Mouse (Mus musculus) Muller cell, postnatal 12 days (primary cell): ENCODE results near the gene Slc25a34.

Source experiments
- DNase-seq: peaks from one replicate; pipeline ENCODE4 v3.0.0-alpha.2; 2015; ENCODE audit errors: inconsistent ontology term

Gene Slc25a34

GRCm38 (mm10) chr4:141617863-141618564, 5.6 kb downstream of the Slc25a34 start:
- DNase-seq: no peak

GRCm38 (mm10) chr4:141617299-141617698, 6.3 kb downstream of the Slc25a34 start:
- DNase-seq: peak; percentile 63

- no peak for DNase-seq
Measured at GRCm38 (mm10) chr4:141616811-141617210, 6.8 kb downstream of the Slc25a34 start.

GRCm38 (mm10) chr4:141614946-141615345, 8.7 kb downstream of the Slc25a34 start:
- DNase-seq: no peak

GRCm38 (mm10) chr4:141609538-141609937, 14.1 kb downstream of the Slc25a34 start:
- peak; percentile 33 for DNase-seq

GRCm38 (mm10) chr4:141605861-141606260, 17.8 kb downstream of the Slc25a34 start, which contains the start of gene Fblim1:
Fblim1 (minus strand) TSS chr4:141606096.
- DNase-seq: peak; percentile 71

GRCm38 (mm10) chr4:141605421-141605820, 18.2 kb downstream of the Slc25a34 start:
- DNase-seq: no peak

GRCm38 (mm10) chr4:141604493-141604892, 19.1 kb downstream of the Slc25a34 start:
- peak; percentile 79 for DNase-seq

- no peak for DNase-seq
Measured at GRCm38 (mm10) chr4:141603921-141604320, 19.7 kb downstream of the Slc25a34 start.

GRCm38 (mm10) chr4:141602523-141603223, 20.9 kb downstream of the Slc25a34 start:
- no peak for DNase-seq

GRCm38 (mm10) chr4:141601148-141601862, 22.3 kb downstream of the Slc25a34 start:
- DNase-seq: no peak

GRCm38 (mm10) chr4:141600364-141600763, 23.3 kb downstream of the Slc25a34 start:
- DNase-seq: no peak

GRCm38 (mm10) chr4:141599251-141600141, 24.1 kb downstream of the Slc25a34 start:
- peak; percentile 77 for DNase-seq

- DNase-seq: no peak
Measured at GRCm38 (mm10) chr4:141598894-141599250, 24.7 kb downstream of the Slc25a34 start.

GRCm38 (mm10) chr4:141598199-141598893, 25.3 kb downstream of the Slc25a34 start:
- DNase-seq: peak; percentile 61

- DNase-seq: no peak
Measured at GRCm38 (mm10) chr4:141596700-141597328, 26.8 kb downstream of the Slc25a34 start.

- no peak for DNase-seq
Measured at GRCm38 (mm10) chr4:141595605-141596268, 27.9 kb downstream of the Slc25a34 start.

GRCm38 (mm10) chr4:141595138-141595537, 28.5 kb downstream of the Slc25a34 start:
- DNase-seq: no peak

GRCm38 (mm10) chr4:141591547-141591946, 32.1 kb downstream of the Slc25a34 start:
- no peak for DNase-seq

GRCm38 (mm10) chr4:141583919-141584318, 39.7 kb downstream of the Slc25a34 start:
- no peak for DNase-seq
